Mouse (Mus musculus) neutrophil, adult 83 days (primary cell): ENCODE data around the gene Hs3st6. TPM values are rescaled to one million over a fixed set of nuclear protein-coding genes. Genes with fewer than 3 reads are reported as not detected.

Experiments
- total RNA-seq, 2 experiments: library from RNA; stranded (reverse); gene quantifications; one replicate each; pipeline ENCODE4 v1.2.4; 2023

The Hs3st6 gene
- under 1 TPM in 1 of 2 experiments, not detected in 1; 0.66 TPM for total RNA-seq

GRCm38 (mm10) chr17:24752415-24753394 lies at the start of gene Hs3st6:
Gene Hs3st6 (plus strand): TSS chr17:24752988.

GRCm38 (mm10) chr17:24706982-24707800 lies 45.6 kb upstream of the Hs3st6 start, which contains the start of gene Tbl3:
Gene Tbl3 (minus strand): TSS chr17:24707660.

GRCm38 (mm10) chr17:24717943-24718342 lies 34.8 kb upstream of the Hs3st6 start, which contains the start of the genes Rnf151 and Rps2:
Gene Rnf151 (minus strand): TSS chr17:24718063.
Gene Rps2 (plus strand): TSS chr17:24718116.

GRCm38 (mm10) chr17:24724184-24724583 lies 28.6 kb upstream of the Hs3st6 start, which contains the start of gene Ndufb10:
Gene Ndufb10 (minus strand): TSS chr17:24724478.

GRCm38 (mm10) chr17:24727618-24728017 lies 25.2 kb upstream of the Hs3st6 start, which contains the start of gene Rpl3l:
Gene Rpl3l (plus strand): TSS chr17:24727820.

GRCm38 (mm10) chr17:24736330-24737051 lies 16.3 kb upstream of the Hs3st6 start, which contains the start of gene Msrb1:
Gene Msrb1 (plus strand): TSS chr17:24736642.

GRCm38 (mm10) chr17:24803952-24804951 lies 51.5 kb downstream of the Hs3st6 start, which contains the start of gene Meiob:
Gene Meiob (plus strand): TSS chr17:24804289.

Other genes with a start within 250 kb of the Hs3st6 start
- 100 to 1,000 TPM; 130 to 144 TPM for gene Traf7, start 225.1 kb upstream of the Hs3st6 start, total RNA-seq
- 1 to 10 TPM in 1 of 2 experiments, under 1 TPM in 1; 0.42 to 1.2 TPM for gene Rab26, start 218.8 kb upstream of the Hs3st6 start, total RNA-seq
- gene Pkd1, start 203.2 kb upstream of the Hs3st6 start, total RNA-seq, result 10 to 100 TPM; 18.7 TPM
- 10 to 100 TPM; 40.6 to 46.9 TPM for gene Tsc2, start 120.4 kb upstream of the Hs3st6 start, total RNA-seq
- 1 to 10 TPM; 1.0 to 3.5 TPM for gene Nthl1, start 120.3 kb upstream of the Hs3st6 start, total RNA-seq
- gene Slc9a3r2, start 102.7 kb upstream of the Hs3st6 start, total RNA-seq, result 1 to 10 TPM; 2.0 to 2.9 TPM
- gene Npw, start 94.5 kb upstream of the Hs3st6 start, total RNA-seq, result not detected
- 10 to 100 TPM; 26.5 to 28.8 TPM for gene Zfp598, start 83.3 kb upstream of the Hs3st6 start, total RNA-seq
- gene Syngr3, start 63.0 kb upstream of the Hs3st6 start, total RNA-seq, result under 1 TPM in 1 of 2 experiments, not detected in 1; 0.20 TPM
- 1 to 10 TPM; 7.9 to 9.0 TPM for gene Gfer, start 56.8 kb upstream of the Hs3st6 start, total RNA-seq
- gene Noxo1, start 56.8 kb upstream of the Hs3st6 start, total RNA-seq, result 1 to 10 TPM; 1.8 to 2.2 TPM
- gene Tbl3, start 45.3 kb upstream of the Hs3st6 start, total RNA-seq, result 10 to 100 TPM; 12.1 to 16.7 TPM
- gene Rnf151, start 34.9 kb upstream of the Hs3st6 start, total RNA-seq, result not detected
- gene Rps2, start 34.9 kb upstream of the Hs3st6 start, total RNA-seq, result 100 to 1,000 TPM; 644 to 709 TPM
- 10 to 100 TPM; 71.6 to 74.1 TPM for gene Ndufb10, start 28.5 kb upstream of the Hs3st6 start, total RNA-seq
- gene Rpl3l, start 25.2 kb upstream of the Hs3st6 start, total RNA-seq, result 1 to 10 TPM; 1.0 to 1.2 TPM
- gene Msrb1, start 16.3 kb upstream of the Hs3st6 start, total RNA-seq, result 1,000 to 10,000 TPM; 1,053 to 1,152 TPM
- gene Meiob, start 51.3 kb downstream of the Hs3st6 start, total RNA-seq, result not detected
- 10 to 100 TPM; 49.6 to 49.7 TPM for gene Hagh, start 87.2 kb downstream of the Hs3st6 start, total RNA-seq
- 1 to 10 TPM; 5.1 to 6.5 TPM for gene Fahd1, start 97.4 kb downstream of the Hs3st6 start, total RNA-seq
- gene Igfals, start 113.0 kb downstream of the Hs3st6 start, total RNA-seq, result under 1 TPM; 0.15 to 0.42 TPM
- gene Nubp2, start 133.4 kb downstream of the Hs3st6 start, total RNA-seq, result 10 to 100 TPM; 36.0 to 39.5 TPM
- gene Spsb3, start 133.7 kb downstream of the Hs3st6 start, total RNA-seq, result 10 to 100 TPM; 20.6 to 24.6 TPM
- gene Eme2, start 142.1 kb downstream of the Hs3st6 start, total RNA-seq, result 10 to 100 TPM; 11.7 to 16.5 TPM
- gene Mrps34, start 142.1 kb downstream of the Hs3st6 start, total RNA-seq, result 10 to 100 TPM; 14.6 to 18.9 TPM
- 10 to 100 TPM; 15.6 to 23.0 TPM for gene Nme3, start 143.5 kb downstream of the Hs3st6 start, total RNA-seq
- 10 to 100 TPM; 61.9 to 68.8 TPM for gene Mapk8ip3, start 184.0 kb downstream of the Hs3st6 start, total RNA-seq
- 10 to 100 TPM; 36.4 to 38.8 TPM for gene Jpt2, start 207.7 kb downstream of the Hs3st6 start, total RNA-seq